ENCODE assay signal across 25 mouse cellular contexts in the genomic region with DNA sequence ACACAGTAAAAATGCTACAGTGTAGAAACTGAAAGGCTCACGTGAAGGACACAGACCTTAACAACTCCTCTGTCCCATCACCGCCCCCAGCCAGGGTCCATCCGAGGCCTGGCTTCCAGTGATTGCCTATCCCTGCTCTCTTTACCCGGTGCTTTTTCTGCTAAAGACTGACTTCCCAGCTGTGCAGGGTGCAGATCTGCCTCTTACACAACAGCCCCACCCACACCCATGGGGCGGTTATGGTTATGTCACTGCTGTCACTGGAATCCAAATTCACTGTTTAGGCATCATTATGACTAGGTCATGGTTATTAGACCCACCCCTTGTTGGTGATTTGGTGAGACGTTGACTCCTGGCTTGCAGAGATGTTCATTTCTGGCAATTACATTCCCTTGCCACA. TPM values are rescaled to one million over a fixed set of nuclear protein-coding genes. Genes with fewer than 3 reads are reported as not detected.
A peak's percentile ranks its signal among the peaks of the same experiment; 100 is the strongest.
DNase-seq lines count a peak whose midpoint lies in the region; ATAC-seq and TF ChIP-seq lines count a peak whose summit lies in the region.
"Had no signal": no experiment of that assay in that cellular context is flagged by ENCODE, and none has a peak within 500 bp of the region (broad histone marks: within the 10 kb centered on the region; RNA-seq: fewer than 3 reads in every experiment).

No protein-coding gene starts in this region.

- no peak for ATAC-seq in erythroid progenitor cell, adult 5-6 weeks (replicated peaks; ENCODE audit: low FRiP score, poor library complexity, severe bottlenecking)
- ATAC-seq: inflammation-experienced regulatory T-cells, adult 6 months; liver, embryonic 12.5 days had no signal

- no peak for TF ChIP-seq CTCF in kidney, adult 2 months (conservative IDR thresholded peaks at IDR 0.05; ENCODE audit: insufficient read depth, insufficient read length, low read depth, low read length)

- H3K27ac ChIP-seq in kidney, adult 2 months (ENCODE audit: insufficient read depth, low read depth, low read length) = no peak overlapping the region
- H3K27ac ChIP-seq: hindbrain, embryonic 13.5 days; kidney, postnatal 0 days; limb, embryonic 12.5 days; liver, embryonic 12.5 days; midbrain, embryonic 12.5 days had no signal

- H3K4me3 ChIP-seq in myocyte = no peak overlapping the region
- no peak overlapping the region for H3K4me3 ChIP-seq in kidney, adult 2 months (ENCODE audit: insufficient read depth, low read depth, low read length)
- H3K4me3 ChIP-seq: hindbrain, embryonic 13.5 days; limb, embryonic 12.5 days; liver, embryonic 12.5 days; midbrain, embryonic 12.5 days had no signal

- H3K36me3 ChIP-seq in myocyte (ENCODE audit: control insufficient read depth, insufficient read depth) = no peaks in the 10 kb centered on the region
- H3K36me3 ChIP-seq in kidney, adult 2 months (ENCODE audit: control insufficient read depth, insufficient read depth, low read length) = no peaks in the 10 kb centered on the region
- H3K36me3 ChIP-seq: hindbrain, embryonic 13.5 days; limb, embryonic 12.5 days; liver, embryonic 12.5 days; midbrain, embryonic 12.5 days had no signal

- H3K79me2 ChIP-seq in myocyte (ENCODE audit: control insufficient read depth, insufficient read depth) = no peaks in the 10 kb centered on the region

- 70% methylated on average over 6 of the region's 6 CpGs for WGBS in kidney, adult 2 months

- H3K4me2 ChIP-seq in myocyte (ENCODE audit: low read depth) = no peak overlapping the region
- H3K4me2 ChIP-seq: hindbrain, embryonic 13.5 days; limb, embryonic 12.5 days; liver, embryonic 12.5 days; midbrain, embryonic 12.5 days had no signal

- TF ChIP-seq POLR2A in myocyte (IDR thresholded peaks at IDR 0.05; ENCODE audit: insufficient read length, low read depth) = no peak
- no peak for TF ChIP-seq POLR2A in kidney, adult 2 months (IDR thresholded peaks at IDR 0.05; ENCODE audit: low read depth, low read length)

- H3K4me1 ChIP-seq in kidney, adult 2 months (ENCODE audit: control insufficient read depth, insufficient read depth, low read length) = no peaks in the 10 kb centered on the region
- H3K4me1 ChIP-seq: hindbrain, embryonic 13.5 days; limb, embryonic 12.5 days; liver, embryonic 12.5 days; midbrain, embryonic 12.5 days had no signal

- H3ac ChIP-seq in myocyte (ENCODE audit: control insufficient read depth, insufficient read length) = no peak overlapping the region

- peak; percentile 96 for DNase-seq in heart, adult 11 months
- DNase-seq in heart, postnatal 4 days = no peak
- DNase-seq in adipocyte (ENCODE audit: low spot score) = peak; percentile 63
- DNase-seq in heart, adult 9 months (ENCODE audit: low spot score in 2 of 2) = peak; percentile 32 to 52
- DNase-seq in kidney, adult 2 months = no peak
- no peak for DNase-seq in layer of hippocampus, postnatal 10 days (ENCODE audit: low spot score in 2 of 2)
- DNase-seq: cerebellum, adult 11 months; cerebellum, postnatal 14 days; kidney, adult 18-20 months; layer of hippocampus, adult 9-11 months; lung, adult 18-20 months; lung, postnatal 10 days; right cerebral cortex, postnatal 14 days; spleen, adult 18-20 months; thymus, postnatal 14 days had no signal

- H3K27me3 ChIP-seq in myocyte (ENCODE audit: control insufficient read depth, insufficient read depth, insufficient read length) = no peaks in the 10 kb centered on the region
- no peaks in the 10 kb centered on the region for H3K27me3 ChIP-seq in kidney, adult 2 months (replicated peaks; ENCODE audit: control insufficient read depth, insufficient read depth, low read length)
- H3K27me3 ChIP-seq: hindbrain, embryonic 13.5 days; limb, embryonic 12.5 days; liver, embryonic 12.5 days; midbrain, embryonic 12.5 days had no signal

TF ChIP-seq in myocyte, 11 proteins besides CTCF, POLR2A, EP300 and RAD21:
- 0 out of 2 replicates have a peak, but pooled peaks have one; percentile 13 for TF ChIP-seq CEBPB (IDR thresholded peaks at IDR 0.05; ENCODE audit: insufficient read depth, poor library complexity, severe bottlenecking)
- TF ChIP-seq MAX (IDR thresholded peaks at IDR 0.05; ENCODE audit: low read depth) = no peak

RNA-seq across cellular contexts. Expression of a gene that starts 25.6 kb away (rescaled TPM):
- under 1 TPM; 0.29 to 0.50 TPM for total RNA-seq in heart, postnatal 4 days (2021)
- not detected for polyA plus RNA-seq in myocyte (2012; fragmentation: generic; extraction: Trizol)
- total RNA-seq in erythroid progenitor cell, adult 5-6 weeks (2015; ENCODE audit: low replicate concordance) = not detected in 2 replicates
- not detected in 2 replicates for total RNA-seq in erythroid progenitor cell, adult 5-6 weeks (2017; ENCODE audit: low replicate concordance)
- polyA plus RNA-seq in kidney, adult 2 months (2012; rRNA removed) = 12.8 and 14.4 TPM in 2 replicates
- total RNA-seq in layer of hippocampus, postnatal 10 days (2021) = under 1 TPM; 0.36 to 0.39 TPM
- total RNA-seq: gastrocnemius, postnatal 36 days; monocyte, adult 5-6 weeks had no signal

Comparison
In these comparisons a context has a peak if more than half of its experiments do, and no peak if none do; other contexts are left out.
1. DNase-seq: peak in heart, adult 11 months (single experiment), adipocyte (single experiment) and heart, adult 9 months (2 of 2); none in heart, postnatal 4 days (single experiment), kidney, adult 2 months (single experiment) and layer of hippocampus, postnatal 10 days (0 of 2).